Mouse (Mus musculus): ENCODE measurements around the gene Fbxo28.

- no peak for TF ChIP-seq CTCF (IDR thresholded peaks at IDR 0.05; ENCODE audit: borderline replicate concordance, insufficient read depth, low read depth, low read length)
- no peak for TF ChIP-seq POLR2A (IDR thresholded peaks at IDR 0.05; ENCODE audit: borderline replicate concordance, insufficient read depth, low read length)
Observed at GRCm38 (mm10) chr1:182302176-182302870, 39.1 kb downstream of the Fbxo28 start.
